Mouse (Mus musculus): ENCODE data around the gene Rfx2.

Rfx2 gene

GRCm38 (mm10) chr17:56788886-56789285 lies 41.9 kb downstream of the Rfx2 start:
- DNase-seq (ENCODE audit: low read depth, low spot score), result no peak

GRCm38 (mm10) chr17:56780291-56780978 lies 50.4 kb downstream of the Rfx2 start:
- DNase-seq (ENCODE audit: low read depth, low spot score), result no peak

- no peak for DNase-seq (ENCODE audit: low read depth, low spot score)
These were observed 51.9 kb downstream of the Rfx2 start for GRCm38 (mm10) chr17:56778779-56779362.

- DNase-seq (ENCODE audit: low read depth, low spot score), result no peak
These were observed 53.2 kb downstream of the Rfx2 start for GRCm38 (mm10) chr17:56777568-56777967.

GRCm38 (mm10) chr17:56769950-56770349 lies 60.9 kb downstream of the Rfx2 start, which contains the start of gene Prr22:
TSS of gene Prr22 (plus strand) at chr17:56770250.
- no peak for DNase-seq (ENCODE audit: low read depth, low spot score)

GRCm38 (mm10) chr17:56768941-56769340 lies 61.9 kb downstream of the Rfx2 start:
- DNase-seq (ENCODE audit: low read depth, low spot score), result no peak

- DNase-seq (ENCODE audit: low read depth, low spot score), result no peak
These were observed 63.2 kb downstream of the Rfx2 start for GRCm38 (mm10) chr17:56767531-56768135.

- DNase-seq (ENCODE audit: low read depth, low spot score), result no peak
These were observed 64.0 kb downstream of the Rfx2 start for GRCm38 (mm10) chr17:56766631-56767405.

GRCm38 (mm10) chr17:56765431-56765830 lies 65.4 kb downstream of the Rfx2 start:
- DNase-seq (ENCODE audit: low read depth, low spot score), result no peak

GRCm38 (mm10) chr17:56764474-56765354 lies 66.1 kb downstream of the Rfx2 start, which contains the start of gene Dus3l:
TSS of gene Dus3l (plus strand) at chr17:56764757.
- peak; percentile 90 for DNase-seq (ENCODE audit: low read depth, low spot score)

- no peak for DNase-seq (ENCODE audit: low read depth, low spot score)
These were observed 67.0 kb downstream of the Rfx2 start for GRCm38 (mm10) chr17:56763741-56764250.

- no peak for DNase-seq (ENCODE audit: low read depth, low spot score)
These were observed 67.8 kb downstream of the Rfx2 start for GRCm38 (mm10) chr17:56762769-56763731.

- peak; percentile 89 for DNase-seq (ENCODE audit: low read depth, low spot score)
These were observed 68.8 kb downstream of the Rfx2 start for GRCm38 (mm10) chr17:56761991-56762410.

GRCm38 (mm10) chr17:56761077-56761476 lies 69.7 kb downstream of the Rfx2 start:
- no peak for DNase-seq (ENCODE audit: low read depth, low spot score)

GRCm38 (mm10) chr17:56759261-56759660 lies 71.6 kb downstream of the Rfx2 start:
- DNase-seq (ENCODE audit: low read depth, low spot score), result no peak

GRCm38 (mm10) chr17:56758132-56758531 lies 72.7 kb downstream of the Rfx2 start:
- peak; percentile 61 for DNase-seq (ENCODE audit: low read depth, low spot score)

- peak; percentile 53 for DNase-seq (ENCODE audit: low read depth, low spot score)
These were observed 73.2 kb downstream of the Rfx2 start, which contains the start of gene Nrtn for GRCm38 (mm10) chr17:56757416-56758123. TSS of gene Nrtn (minus strand) at chr17:56757530.

GRCm38 (mm10) chr17:56756703-56757399 lies 74.0 kb downstream of the Rfx2 start:
- DNase-seq (ENCODE audit: low read depth, low spot score), result no peak
